Mouse (Mus musculus) C2C12 (cell line): ENCODE data around the gene Mrps34.

Experiments
- CEBPB ChIP-seq: IDR thresholded peaks from one replicate; pipeline ENCODE4 v1.6.1; 2011; ENCODE audit warnings: low read depth, mild to moderate bottlenecking, control low read depth, moderate library complexity
- CTCF ChIP-seq: IDR thresholded peaks from one replicate; pipeline ENCODE4 v1.5.1; 2011; ENCODE audit not compliant: control insufficient read depth, insufficient read depth, insufficient read length
- FOSL1 ChIP-seq: IDR thresholded peaks from one replicate; pipeline ENCODE4 v1.8.0; 2011; ENCODE audit warnings: mild to moderate bottlenecking, low read length; ENCODE audit not compliant: poor library complexity, insufficient read depth, severe bottlenecking
- MAX ChIP-seq: IDR thresholded peaks from one replicate; pipeline ENCODE4 v1.6.1; 2011; ENCODE audit warnings: mild to moderate bottlenecking, control low read depth
- MYOD1 ChIP-seq: IDR thresholded peaks from one replicate; pipeline ENCODE4 v1.6.1; 2011; ENCODE audit warnings: low read depth; ENCODE audit not compliant: control insufficient read depth, insufficient read length
- MYOG ChIP-seq: IDR thresholded peaks from one replicate; pipeline ENCODE4 v1.6.1; 2011; ENCODE audit not compliant: control insufficient read depth, insufficient read length; ENCODE audit errors: extremely low read depth
- USF1 ChIP-seq: IDR thresholded peaks from one replicate; pipeline ENCODE4 v1.6.1; 2011; ENCODE audit warnings: low read depth, mild to moderate bottlenecking, control low read depth, moderate library complexity

DNA sequence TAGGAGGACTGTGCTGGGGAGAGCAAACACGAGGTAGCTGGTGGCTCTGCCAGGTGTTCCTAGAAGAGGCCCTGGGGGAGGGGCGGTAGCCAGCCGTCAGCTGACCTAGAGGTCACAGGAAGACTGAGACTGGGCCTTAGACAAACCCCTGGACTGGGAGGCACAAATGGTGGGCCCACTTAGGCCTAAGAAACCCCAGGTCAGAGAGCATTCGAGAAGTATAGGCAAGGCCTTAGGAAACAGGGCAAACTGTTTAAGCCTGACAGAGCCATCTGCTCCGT is 16.9 kb upstream of the Mrps34 start:
- no peak for TF ChIP-seq CTCF
- no peak for TF ChIP-seq FOSL1
- no peak for TF ChIP-seq MYOD1
- TF ChIP-seq MAX, result no peak
- no peak for TF ChIP-seq USF1
- TF ChIP-seq CEBPB, result no peak
- no peak for TF ChIP-seq MYOG
